Mouse (Mus musculus): ENCODE measurements around the gene Sprtn. TPM values are rescaled to one million over a fixed set of nuclear protein-coding genes. Genes with fewer than 3 reads are reported as not detected.

Sprtn gene
- polyA plus RNA-seq (2014; fragmentation: Nextera tagmentation; extraction: Ambion mirVana): 9.8 and 11.1 TPM in 2 replicates

GRCm38 (mm10) chr8:124897386-124898250 lies at the start of gene Sprtn, which contains the start of gene Exoc8:
Gene Sprtn (plus strand): TSS chr8:124897886.
Gene Exoc8 (minus strand): TSS chr8:124897705.
- Histone ChIP-seq H3K27ac (ENCODE audit: low read depth, low read length) (peak within 1 kb of the TSS; percentile 79), H3K27me3 (replicated peaks; ENCODE audit: control insufficient read depth, insufficient read depth, low read length) (no peaks in the 10 kb centered on the region), H3K4me3 (ENCODE audit: low read depth, low read length) (peak within 1 kb of the TSS; percentile 93), H3K4me1 (ENCODE audit: control insufficient read depth, insufficient read depth, low read length) (peaks cover 16% of the 10 kb centered on the region), H3K9me3 (replicated peaks; ENCODE audit: control insufficient read depth, low read length) (no peaks in the 10 kb centered on the region), H3K4me2 (ENCODE audit: low read length) (peak within 1 kb of the TSS; percentile 96), H3K36me3 (ENCODE audit: control insufficient read depth, insufficient read depth, low read length) (peaks cover 57% of the 10 kb centered on the region), H3K9ac (ENCODE audit: low read length) (peak within 1 kb of the TSS; percentile 79)
- WGBS: under 1% methylated on average over 112 of the region's 114 CpGs
- DNase-seq (ENCODE audit: low spot score) (peak; percentile 97), ATAC-seq (peak; percentile 91)

- WGBS: 97% methylated on average over 1 of the region's 1 CpGs
- no peak overlapping the region for H3K4me3 ChIP-seq (ENCODE audit: low read depth, low read length)
- H3K4me1 ChIP-seq (ENCODE audit: control insufficient read depth, insufficient read depth, low read length): no peaks in the 10 kb centered on the region
- H3K4me2 ChIP-seq (ENCODE audit: low read length): no peak overlapping the region
- no peak overlapping the region for H3K27ac ChIP-seq (ENCODE audit: low read depth, low read length)
- no peak overlapping the region for H3K9ac ChIP-seq (ENCODE audit: low read length)
- peaks cover 39% of the 10 kb centered on the region for H3K36me3 ChIP-seq (ENCODE audit: control insufficient read depth, insufficient read depth, low read length)
- ATAC-seq (no peak), DNase-seq (ENCODE audit: low spot score) (no peak)
- no peaks in the 10 kb centered on the region for H3K27me3 ChIP-seq (replicated peaks; ENCODE audit: control insufficient read depth, insufficient read depth, low read length)
- H3K9me3 ChIP-seq (replicated peaks; ENCODE audit: control insufficient read depth, low read length): peaks cover 11% of the 10 kb centered on the region; the same call in 1 of the 2 replicates
Measured at GRCm38 (mm10) chr8:124853511-124853910, 44.2 kb upstream of the Sprtn start.

GRCm38 (mm10) chr8:124859466-124859865 lies 38.2 kb upstream of the Sprtn start:
- ATAC-seq (no peak), DNase-seq (ENCODE audit: low spot score) (no peak)
- Histone ChIP-seq H3K9ac (ENCODE audit: low read length) (no peak overlapping the region), H3K27ac (ENCODE audit: low read depth, low read length) (no peak overlapping the region), H3K4me3 (ENCODE audit: low read depth, low read length) (no peak overlapping the region), H3K36me3 (ENCODE audit: control insufficient read depth, insufficient read depth, low read length) (peaks cover 49% of the 10 kb centered on the region), H3K4me1 (ENCODE audit: control insufficient read depth, insufficient read depth, low read length) (peaks cover 7% of the 10 kb centered on the region), H3K27me3 (replicated peaks; ENCODE audit: control insufficient read depth, insufficient read depth, low read length) (no peaks in the 10 kb centered on the region), H3K9me3 (replicated peaks; ENCODE audit: control insufficient read depth, low read length) (no peaks in the 10 kb centered on the region; the same call in 1 of the 2 replicates), H3K4me2 (ENCODE audit: low read length) (no peak overlapping the region)

- Histone ChIP-seq H3K36me3 (ENCODE audit: control insufficient read depth, insufficient read depth, low read length) (peaks cover 43% of the 10 kb centered on the region), H3K4me3 (ENCODE audit: low read depth, low read length) (no peak overlapping the region), H3K9me3 (replicated peaks; ENCODE audit: control insufficient read depth, low read length) (no peaks in the 10 kb centered on the region; the same call in 1 of the 2 replicates), H3K4me1 (ENCODE audit: control insufficient read depth, insufficient read depth, low read length) (peaks cover 7% of the 10 kb centered on the region), H3K27ac (ENCODE audit: low read depth, low read length) (no peak overlapping the region), H3K27me3 (replicated peaks; ENCODE audit: control insufficient read depth, insufficient read depth, low read length) (no peaks in the 10 kb centered on the region), H3K4me2 (ENCODE audit: low read length) (no peak overlapping the region), H3K9ac (ENCODE audit: low read length) (no peak overlapping the region)
- WGBS: 95% methylated on average over 3 of the region's 3 CpGs
- DNase-seq (ENCODE audit: low spot score): no peak
- ATAC-seq: no peak
Measured at GRCm38 (mm10) chr8:124860188-124860587, 37.5 kb upstream of the Sprtn start.

- Histone ChIP-seq H3K36me3 (ENCODE audit: control insufficient read depth, insufficient read depth, low read length) (peaks cover 29% of the 10 kb centered on the region), H3K9ac (ENCODE audit: low read length) (peak within 1 kb of the TSS; percentile 81), H3K9me3 (replicated peaks; ENCODE audit: control insufficient read depth, low read length) (no peaks in the 10 kb centered on the region), H3K4me2 (ENCODE audit: low read length) (peak within 1 kb of the TSS; percentile 80), H3K27me3 (replicated peaks; ENCODE audit: control insufficient read depth, insufficient read depth, low read length) (no peaks in the 10 kb centered on the region), H3K27ac (ENCODE audit: low read depth, low read length) (peak within 1 kb of the TSS; percentile 83), H3K4me3 (ENCODE audit: low read depth, low read length) (peak within 1 kb of the TSS; percentile 64), H3K4me1 (ENCODE audit: control insufficient read depth, insufficient read depth, low read length) (peaks cover 7% of the 10 kb centered on the region)
- ATAC-seq: peak; percentile 99
- 2% methylated on average over 55 of the region's 55 CpGs for WGBS
- DNase-seq (ENCODE audit: low spot score): peak; percentile 94
Measured at GRCm38 (mm10) chr8:124862321-124863162, 35.1 kb upstream of the Sprtn start, which contains the start of the genes Gnpat and 2810004N23Rik. Gene Gnpat (plus strand): TSS chr8:124863033. Gene 2810004N23Rik (minus strand): TSS chr8:124863120.

- peaks cover 7% of the 10 kb centered on the region for H3K4me1 ChIP-seq (ENCODE audit: control insufficient read depth, insufficient read depth, low read length)
- ATAC-seq (peak; percentile 86), DNase-seq (ENCODE audit: low spot score) (no peak)
- peak overlapping the region; percentile 80 for H3K4me2 ChIP-seq (ENCODE audit: low read length)
- H3K27ac ChIP-seq (ENCODE audit: low read depth, low read length): peak overlapping the region; percentile 83
- peak overlapping the region; percentile 64 for H3K4me3 ChIP-seq (ENCODE audit: low read depth, low read length)
- H3K9me3 ChIP-seq (replicated peaks; ENCODE audit: control insufficient read depth, low read length): no peaks in the 10 kb centered on the region
- WGBS: under 1% methylated on average over 33 of the region's 33 CpGs
- H3K9ac ChIP-seq (ENCODE audit: low read length): peak overlapping the region; percentile 81
- H3K36me3 ChIP-seq (ENCODE audit: control insufficient read depth, insufficient read depth, low read length): peaks cover 23% of the 10 kb centered on the region
- no peaks in the 10 kb centered on the region for H3K27me3 ChIP-seq (replicated peaks; ENCODE audit: control insufficient read depth, insufficient read depth, low read length)
Measured at GRCm38 (mm10) chr8:124863163-124863677, 34.5 kb upstream of the Sprtn start.

- WGBS: 14% methylated on average over 8 of the region's 8 CpGs
- H3K27ac ChIP-seq (ENCODE audit: low read depth, low read length): no peak overlapping the region
Measured at GRCm38 (mm10) chr8:124863729-124864128, 34.0 kb upstream of the Sprtn start.

GRCm38 (mm10) chr8:124866669-124867068 lies 31.0 kb upstream of the Sprtn start:
- no peak overlapping the region for H3K4me3 ChIP-seq (ENCODE audit: low read depth, low read length)
- WGBS: 84% methylated on average over 3 of the region's 3 CpGs
- ATAC-seq: no peak
- H3K9me3 ChIP-seq (replicated peaks; ENCODE audit: control insufficient read depth, low read length): no peaks in the 10 kb centered on the region
- no peak for DNase-seq (ENCODE audit: low spot score)
- H3K4me2 ChIP-seq (ENCODE audit: low read length): no peak overlapping the region
- no peak overlapping the region for H3K27ac ChIP-seq (ENCODE audit: low read depth, low read length)
- no peak overlapping the region for H3K9ac ChIP-seq (ENCODE audit: low read length)
- no peaks in the 10 kb centered on the region for H3K27me3 ChIP-seq (replicated peaks; ENCODE audit: control insufficient read depth, insufficient read depth, low read length)
- H3K4me1 ChIP-seq (ENCODE audit: control insufficient read depth, insufficient read depth, low read length): peaks cover 7% of the 10 kb centered on the region
- H3K36me3 ChIP-seq (ENCODE audit: control insufficient read depth, insufficient read depth, low read length): peaks cover 15% of the 10 kb centered on the region

More at GRCm38 (mm10) chr8:124863729-124864128, 34.0 kb upstream of the Sprtn start:
- H3K4me1 ChIP-seq (ENCODE audit: control insufficient read depth, insufficient read depth, low read length): peaks cover 7% of the 10 kb centered on the region
- DNase-seq (ENCODE audit: low spot score) (no peak), ATAC-seq (no peak)
- no peaks in the 10 kb centered on the region for H3K9me3 ChIP-seq (replicated peaks; ENCODE audit: control insufficient read depth, low read length)
- no peaks in the 10 kb centered on the region for H3K27me3 ChIP-seq (replicated peaks; ENCODE audit: control insufficient read depth, insufficient read depth, low read length)
- peak overlapping the region; percentile 81 for H3K9ac ChIP-seq (ENCODE audit: low read length)
- peaks cover 19% of the 10 kb centered on the region for H3K36me3 ChIP-seq (ENCODE audit: control insufficient read depth, insufficient read depth, low read length)
- H3K4me2 ChIP-seq (ENCODE audit: low read length): peak overlapping the region; percentile 80
- peak overlapping the region; percentile 64 for H3K4me3 ChIP-seq (ENCODE audit: low read depth, low read length)
